Mouse (Mus musculus) ES-Bruce4 (cell line): ENCODE results near the gene Adarb1.

Source experiments
- CTCF ChIP-seq: IDR thresholded peaks from one replicate; pipeline ENCODE4 v1.8.1; 2011; ENCODE audit warnings: low read depth, low read length
- POLR2A ChIP-seq: IDR thresholded peaks from one replicate; pipeline ENCODE4 v1.8.1; 2011; ENCODE audit warnings: low read length; ENCODE audit not compliant: insufficient read depth

- TF ChIP-seq CTCF, result no peak
- no peak for TF ChIP-seq POLR2A
These were observed 22.2 kb upstream of the Adarb1 start for GRCm38 (mm10) chr10:77440286-77440685.
